Mouse (Mus musculus) liver, embryonic 13.5 days (tissue): Measurements from ENCODE around the gene AC124502.3. TPM values are rescaled to one million over a fixed set of nuclear protein-coding genes. Genes with fewer than 3 reads are reported as not detected.

Source experiments
- ATAC-seq: fragments of 200-750 bp; cut with Nextera tagmentation; 2 replicates; pipeline ENCODE4 v1.8.0; 2017; ENCODE audit warnings: low read depth, mild to moderate bottlenecking, moderate number of reproducible peaks, moderate library complexity
- DNase-seq: peaks from one replicate; pipeline ENCODE4 v3.0.0; 2022
- H3K27ac ChIP-seq: fragments of 300-500 bp; sonication (generic); 2 replicates; pipeline ENCODE4 v1.5.1; 2015; ENCODE audit warnings: moderate library complexity, mild to moderate bottlenecking, inconsistent platforms
- H3K27me3 ChIP-seq: fragments of 300-500 bp; sonication (generic); 2 replicates; pipeline ENCODE4 v1.6.1; 2015; ENCODE audit warnings: mild to moderate bottlenecking, inconsistent platforms
- H3K36me3 ChIP-seq: fragments of 300-500 bp; sonication (generic); 2 replicates; pipeline ENCODE4 v1.6.1; 2015; ENCODE audit warnings: mild to moderate bottlenecking, inconsistent platforms
- H3K4me1 ChIP-seq: fragments of 300-500 bp; sonication (generic); replicated peaks from 2 replicates; pipeline ENCODE4 v1.6.1; 2015; ENCODE audit warnings: inconsistent platforms
- H3K4me2 ChIP-seq: fragments of 300-500 bp; sonication (generic); 2 replicates; pipeline ENCODE4 v1.6.1; 2015; ENCODE audit warnings: inconsistent platforms, mild to moderate bottlenecking, moderate library complexity
- H3K4me3 ChIP-seq: fragments of 300-500 bp; sonication (generic); replicated peaks from 2 replicates; pipeline ENCODE4 v1.5.1; 2015; ENCODE audit warnings: mild to moderate bottlenecking, inconsistent platforms
- H3K9ac ChIP-seq: fragments of 300-500 bp; sonication (generic); 2 replicates; pipeline ENCODE4 v1.6.1; 2015; ENCODE audit warnings: mild to moderate bottlenecking, inconsistent platforms
- H3K9me3 ChIP-seq: fragments of 300-500 bp; sonication (generic); replicated peaks from 2 replicates; pipeline ENCODE4 v1.6.1; 2016; ENCODE audit warnings: inconsistent platforms
- WGBS: fragments of 180-500 bp; shearing (Covaris S2); methylation state at CpG from one replicate; pipeline ENCODE4 v1.1.7; 2015; ENCODE audit not compliant: insufficient replicate concordance; 5-methylcytosine and 5-hydroxymethylcytosine counted together
- polyA plus RNA-seq: library from polyadenylated mRNA; unstranded; fragments of >200 nt; fragmentation: Nextera tagmentation; extraction: Ambion mirVana; gene quantifications from 2 replicates; pipeline ENCODE4 v1.2.1, GENCODE M21; 2015

Gene AC124502.3
- polyA plus RNA-seq, 1 experiment from 2014 or later, result 0.70 TPM

DNA sequence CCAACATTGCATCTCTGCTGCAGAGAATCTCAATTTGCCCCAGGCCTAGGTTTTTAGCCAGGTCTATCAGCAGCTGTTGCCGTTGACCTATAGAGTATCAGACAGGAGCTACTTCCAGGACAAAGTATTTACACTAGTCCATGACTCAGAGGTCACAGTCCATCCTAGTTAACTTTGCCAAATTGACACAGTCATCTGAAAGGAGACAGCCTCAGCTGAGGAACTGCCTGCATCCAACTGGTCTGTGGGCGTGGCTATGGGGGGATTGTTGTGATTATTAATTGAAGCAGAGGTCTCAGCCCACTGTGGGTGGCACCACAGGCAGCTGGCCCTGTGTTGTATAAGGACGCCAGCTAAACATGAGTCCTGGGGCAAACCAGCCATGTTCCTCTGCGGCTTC, 33.8 kb upstream of the AC124502.3 start:
- DNase-seq (no peak), ATAC-seq (no peak)
- no peak overlapping the region for H3K4me2 ChIP-seq
- no peak overlapping the region for H3K9ac ChIP-seq
- no peaks in the 10 kb centered on the region for H3K9me3 ChIP-seq
- no peak overlapping the region for H3K4me3 ChIP-seq
- H3K27me3 ChIP-seq, result peaks cover 24% of the 10 kb centered on the region
- H3K4me1 ChIP-seq, result peaks cover 7% of the 10 kb centered on the region; the same call in 1 of the 2 replicates
- WGBS, result 43% methylated on average over 4 of the region's 4 CpGs
- no peak overlapping the region for H3K27ac ChIP-seq
- H3K36me3 ChIP-seq, result no peaks in the 10 kb centered on the region

DNA sequence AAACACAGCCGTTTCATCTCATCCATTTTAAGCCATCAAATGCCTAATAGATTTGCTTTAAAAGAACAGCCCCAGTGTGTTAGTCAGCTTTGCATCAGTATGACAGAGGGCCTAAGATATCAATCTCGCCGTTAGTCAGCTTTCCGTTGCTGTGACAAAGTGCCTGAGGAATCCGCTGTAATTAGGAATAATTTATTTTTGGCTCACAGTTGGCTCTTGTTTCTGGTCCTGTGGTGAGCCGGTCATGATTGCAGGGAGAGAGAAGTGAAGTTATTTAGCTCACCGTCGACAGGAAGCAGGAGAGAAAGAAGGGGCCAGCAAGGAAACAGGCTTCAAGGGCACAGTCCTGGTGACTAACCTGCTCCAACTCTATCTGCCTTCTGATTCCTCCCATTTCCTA, 25.6 kb upstream of the AC124502.3 start:
- no peak for ATAC-seq
- no peaks in the 10 kb centered on the region for H3K36me3 ChIP-seq
- 43% methylated on average over 8 of the region's 8 CpGs for WGBS
- H3K4me2 ChIP-seq, result no peak overlapping the region
- DNase-seq, result no peak
- peaks cover 7% of the 10 kb centered on the region for H3K4me1 ChIP-seq
- H3K27me3 ChIP-seq, result peaks cover 7% of the 10 kb centered on the region; the same call in 1 of the 2 replicates
- H3K9ac ChIP-seq, result no peak overlapping the region
- H3K9me3 ChIP-seq, result no peaks in the 10 kb centered on the region
- no peak overlapping the region for H3K4me3 ChIP-seq
- H3K27ac ChIP-seq, result no peak overlapping the region

DNA sequence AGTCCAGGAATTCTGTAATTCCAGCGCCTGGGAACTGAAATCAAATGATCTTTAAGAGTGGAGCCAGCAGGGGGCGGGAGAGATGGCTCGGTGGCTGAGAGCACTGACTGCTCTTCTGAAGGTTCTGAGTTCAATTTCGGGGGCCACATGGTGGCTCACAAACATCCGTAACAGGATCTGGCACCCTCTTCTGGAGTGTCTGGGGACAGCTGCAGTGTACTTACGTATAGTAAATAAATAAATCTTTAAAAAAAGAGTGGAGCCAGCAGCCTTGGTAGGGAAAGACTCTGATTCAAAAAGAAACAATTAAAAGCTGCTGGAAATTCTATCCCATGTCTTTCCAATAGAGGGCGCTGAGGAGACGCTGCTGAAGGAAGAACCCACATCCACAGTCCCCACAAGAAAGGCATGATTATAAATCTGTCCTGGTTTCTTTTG, 23.7 kb upstream of the AC124502.3 start:
- Histone ChIP-seq H3K9ac (no peak overlapping the region), H3K27ac (no peak overlapping the region), H3K9me3 (no peaks in the 10 kb centered on the region), H3K36me3 (no peaks in the 10 kb centered on the region), H3K4me1 (peaks cover 7% of the 10 kb centered on the region), H3K4me2 (no peak overlapping the region), H3K4me3 (no peak overlapping the region), H3K27me3 (peaks cover 7% of the 10 kb centered on the region; the same call in 1 of the 2 replicates)
- ATAC-seq (no peak), DNase-seq (no peak)
- WGBS, result 14% methylated on average over 8 of the region's 8 CpGs

DNA sequence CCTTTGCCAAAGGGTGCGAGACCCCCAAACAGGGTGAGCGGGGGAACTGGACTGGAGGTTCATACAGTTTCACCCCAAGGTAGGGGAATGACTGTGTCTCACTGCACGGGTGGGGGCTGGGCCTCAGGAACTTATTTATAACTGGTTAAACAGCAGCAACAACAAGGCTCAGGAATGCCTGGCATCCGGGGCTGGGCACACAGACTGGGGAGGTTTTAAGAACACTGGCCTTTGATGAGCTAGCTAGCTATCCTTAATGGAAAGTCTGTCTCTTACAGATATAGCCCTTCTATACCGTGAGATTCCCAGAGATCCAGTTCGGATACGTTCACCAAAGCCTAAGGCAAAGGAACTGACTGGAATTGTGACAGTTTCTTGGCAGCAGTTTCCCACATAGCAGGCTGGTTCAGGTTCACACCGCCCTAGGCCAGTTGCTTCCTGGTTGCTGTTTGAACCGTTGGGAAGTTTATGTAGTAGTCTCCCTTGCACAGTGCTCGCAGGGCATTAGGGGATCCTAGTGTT, 22.4 kb upstream of the AC124502.3 start:
- 36% methylated on average over 10 of the region's 10 CpGs for WGBS
- H3K9me3 ChIP-seq, result no peaks in the 10 kb centered on the region
- ATAC-seq, result no peak
- no peak overlapping the region for H3K4me2 ChIP-seq
- no peak for DNase-seq
- H3K4me3 ChIP-seq, result no peak overlapping the region
- H3K4me1 ChIP-seq, result peaks cover 7% of the 10 kb centered on the region
- no peak overlapping the region for H3K9ac ChIP-seq
- H3K36me3 ChIP-seq, result no peaks in the 10 kb centered on the region
- no peak overlapping the region for H3K27ac ChIP-seq
- H3K27me3 ChIP-seq, result peaks cover 7% of the 10 kb centered on the region; the same call in 1 of the 2 replicates

DNA sequence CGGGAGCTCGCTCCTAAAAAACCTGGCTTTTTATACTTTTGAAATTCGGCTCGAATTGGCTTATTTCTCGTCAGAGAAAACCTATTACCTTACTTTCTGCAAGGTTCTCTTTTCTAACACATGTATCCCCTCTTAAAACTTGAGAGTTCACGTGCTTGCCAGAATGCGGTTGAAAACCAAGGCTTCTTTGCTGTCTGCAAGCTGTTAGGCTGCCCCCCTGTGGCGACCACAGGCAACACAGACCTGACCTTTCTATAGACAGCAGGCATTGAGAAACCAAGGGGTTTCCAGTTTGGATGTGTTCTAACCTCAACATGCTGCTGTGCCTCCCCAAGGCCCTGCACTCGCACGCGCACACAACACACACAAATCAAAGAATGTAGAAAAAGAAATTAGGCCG, 21.9 kb upstream of the AC124502.3 start:
- Histone ChIP-seq H3K4me2 (no peak overlapping the region), H3K4me1 (peaks cover 7% of the 10 kb centered on the region), H3K9me3 (no peaks in the 10 kb centered on the region), H3K36me3 (no peaks in the 10 kb centered on the region), H3K27ac (no peak overlapping the region), H3K27me3 (peaks cover 7% of the 10 kb centered on the region; the same call in 1 of the 2 replicates), H3K4me3 (no peak overlapping the region), H3K9ac (no peak overlapping the region)
- WGBS, result 16% methylated on average over 12 of the region's 12 CpGs
- ATAC-seq (no peak), DNase-seq (peak; percentile 60)

DNA sequence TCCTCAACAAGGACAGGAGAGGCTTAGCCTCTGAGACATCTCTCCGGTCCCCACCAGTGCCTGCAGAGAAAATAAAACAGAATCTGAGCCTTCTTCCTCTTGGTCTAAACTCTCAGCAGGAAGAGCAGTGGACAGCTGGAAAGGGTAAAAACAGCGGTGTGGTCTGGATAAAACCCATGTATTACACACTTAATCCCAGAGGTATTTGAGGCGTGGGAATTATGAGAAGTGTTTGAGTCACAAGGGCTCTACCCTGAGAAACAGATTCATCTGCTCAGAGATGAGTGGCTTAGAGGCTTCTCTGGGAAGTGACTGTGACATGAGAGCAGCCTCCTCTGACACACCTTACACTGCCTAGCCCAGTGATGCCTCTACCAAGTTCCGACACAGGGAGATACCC, 21.1 kb upstream of the AC124502.3 start:
- Histone ChIP-seq H3K4me2 (no peak overlapping the region), H3K9me3 (no peaks in the 10 kb centered on the region), H3K27ac (no peak overlapping the region), H3K4me1 (peaks cover 7% of the 10 kb centered on the region), H3K36me3 (no peaks in the 10 kb centered on the region), H3K4me3 (no peak overlapping the region), H3K27me3 (peaks cover 4% of the 10 kb centered on the region; the same call in 1 of the 2 replicates), H3K9ac (no peak overlapping the region)
- WGBS, result 68% methylated on average over 4 of the region's 4 CpGs
- DNase-seq (no peak), ATAC-seq (no peak)

DNA sequence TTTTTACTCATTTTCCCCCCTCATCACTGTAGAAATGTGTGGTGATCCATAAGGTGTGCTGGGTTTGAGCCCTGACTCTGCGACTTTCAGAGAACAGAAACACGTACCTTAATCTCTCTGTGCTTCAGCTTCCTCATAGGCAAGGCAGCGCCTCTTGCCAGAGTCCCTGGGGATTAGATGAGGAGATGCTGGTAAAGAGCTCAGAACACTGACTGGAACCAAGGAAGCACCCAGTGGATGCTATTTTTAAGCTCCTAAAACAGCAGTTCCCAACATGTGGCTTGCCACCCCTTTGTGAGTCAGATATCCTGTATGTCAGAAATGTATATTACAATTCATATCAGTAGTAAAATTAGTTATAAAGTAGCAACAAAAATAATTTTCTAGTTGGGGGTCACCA, 20.5 kb upstream of the AC124502.3 start:
- Histone ChIP-seq H3K36me3 (no peaks in the 10 kb centered on the region), H3K4me3 (no peak overlapping the region), H3K9ac (no peak overlapping the region), H3K4me1 (peaks cover 10% of the 10 kb centered on the region), H3K4me2 (no peak overlapping the region), H3K27me3 (no peaks in the 10 kb centered on the region), H3K9me3 (no peaks in the 10 kb centered on the region), H3K27ac (no peak overlapping the region)
- no peak for DNase-seq
- WGBS, result 67% methylated on average over 3 of the region's 3 CpGs
- ATAC-seq, result no peak

DNA sequence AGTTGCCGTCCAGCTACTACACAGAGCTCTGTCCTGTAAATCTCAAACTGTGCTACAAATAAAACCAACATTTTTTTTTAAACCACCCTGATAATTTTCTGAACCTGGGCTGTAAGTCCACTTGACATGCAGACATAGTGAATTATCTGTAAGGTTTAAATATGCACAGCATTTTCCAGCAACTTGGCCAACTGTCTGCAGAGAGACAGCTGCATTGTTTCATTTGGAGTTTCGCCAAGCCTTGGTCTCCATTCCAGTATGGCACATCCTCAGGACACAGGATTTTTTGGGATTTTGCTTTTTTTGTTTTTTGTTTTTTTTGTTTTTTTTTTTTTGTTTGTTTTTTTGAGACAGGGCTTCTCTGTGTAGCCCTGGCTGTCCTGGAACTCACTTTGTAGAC, 17.3 kb upstream of the AC124502.3 start:
- Histone ChIP-seq H3K36me3 (no peaks in the 10 kb centered on the region), H3K27me3 (no peaks in the 10 kb centered on the region), H3K4me3 (no peak overlapping the region), H3K4me1 (peaks cover 22% of the 10 kb centered on the region), H3K9ac (no peak overlapping the region), H3K27ac (no peak overlapping the region), H3K9me3 (no peaks in the 10 kb centered on the region), H3K4me2 (no peak overlapping the region)
- ATAC-seq (no peak), DNase-seq (no peak)
- 73% methylated on average over 2 of the region's 2 CpGs for WGBS

DNA sequence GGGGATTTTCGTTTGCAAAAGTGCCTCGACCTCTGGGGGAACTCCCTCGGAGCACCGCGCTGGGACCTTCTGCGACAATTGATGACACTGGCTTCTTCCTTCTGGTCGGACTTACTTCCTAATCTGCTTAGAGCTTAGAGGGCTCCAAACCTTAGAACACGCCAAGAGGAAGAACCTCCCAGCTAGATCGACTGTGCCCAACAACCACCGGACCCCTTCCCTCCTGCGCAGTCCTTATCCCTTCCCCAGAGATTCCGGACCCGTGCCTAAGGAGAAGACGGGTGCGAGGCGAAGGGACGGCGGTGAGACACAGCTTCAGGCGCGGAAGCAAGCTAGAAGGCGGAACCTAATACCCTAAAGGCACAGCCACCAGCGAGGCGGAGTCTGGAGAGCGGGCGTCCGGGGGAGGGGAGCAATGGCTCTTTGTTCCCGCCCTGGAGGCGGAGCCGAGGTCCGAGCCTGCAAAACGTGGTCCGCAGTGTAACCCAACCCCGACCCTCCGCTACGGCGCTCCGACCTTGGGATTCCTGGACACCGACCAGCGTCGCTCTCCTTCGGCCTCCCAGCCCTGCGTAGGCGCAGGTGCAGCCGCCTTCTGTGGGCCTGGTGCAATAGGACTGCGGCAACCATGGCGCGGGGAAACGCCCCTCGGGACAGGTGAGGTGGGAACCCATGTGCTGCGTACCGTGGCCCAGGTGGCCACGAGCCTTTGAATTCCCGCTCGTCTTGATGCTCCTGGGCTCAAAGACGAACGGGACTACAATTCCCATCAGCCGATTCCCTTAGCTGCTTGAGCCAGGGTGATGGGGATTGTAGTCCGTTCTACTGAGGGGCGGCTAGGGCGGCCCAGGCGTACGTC, 14.8 kb upstream of the AC124502.3 start, which contains the start of gene Slc29a2:
Slc29a2 (plus strand) TSS at position 240 of the 859 bp plus-strand sequence.
- no peaks in the 10 kb centered on the region for H3K27me3 ChIP-seq
- 0 out of 2 replicates have a peak, but pooled peaks cover 14% of the 10 kb centered on the region for H3K36me3 ChIP-seq
- peak; percentile 84 for DNase-seq
- H3K9ac ChIP-seq, result peak within 1 kb of the TSS; percentile 78
- no peaks in the 10 kb centered on the region for H3K9me3 ChIP-seq
- peak within 1 kb of the TSS; percentile 75 for H3K27ac ChIP-seq
- H3K4me1 ChIP-seq, result peaks cover 18% of the 10 kb centered on the region
- H3K4me3 ChIP-seq, result peak within 1 kb of the TSS; percentile 72
- peak within 1 kb of the TSS; percentile 96 for H3K4me2 ChIP-seq
- WGBS, result under 1% methylated on average over 62 of the region's 62 CpGs
- peak; percentile 89 for ATAC-seq

DNA sequence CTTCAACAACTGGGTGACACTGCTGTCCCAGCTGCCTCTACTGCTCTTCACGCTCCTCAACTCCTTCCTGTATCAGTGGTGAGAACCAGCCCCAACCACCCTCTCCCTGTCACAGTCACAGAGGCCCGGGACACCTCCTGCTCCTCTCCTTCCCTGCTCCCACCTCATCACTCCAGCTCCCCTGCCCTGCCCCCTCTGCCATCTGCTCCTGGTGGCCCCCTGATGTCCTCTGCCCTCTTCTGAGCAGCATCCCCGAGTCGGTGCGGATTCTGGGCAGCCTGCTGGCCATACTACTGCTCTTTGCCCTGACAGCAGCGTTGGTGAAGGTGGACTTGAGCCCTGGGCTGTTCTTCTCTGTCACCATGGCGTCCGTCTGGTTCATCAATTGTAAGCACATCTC, 12.6 kb upstream of the AC124502.3 start:
- Histone ChIP-seq H3K27me3 (no peaks in the 10 kb centered on the region), H3K4me3 (no peak overlapping the region), H3K4me2 (no peak overlapping the region), H3K27ac (no peak overlapping the region), H3K4me1 (peaks cover 18% of the 10 kb centered on the region), H3K9ac (no peak overlapping the region), H3K36me3 (peaks cover 29% of the 10 kb centered on the region; the same call in 1 of the 2 replicates), H3K9me3 (no peaks in the 10 kb centered on the region)
- ATAC-seq (no peak), DNase-seq (no peak)
- 79% methylated on average over 8 of the region's 8 CpGs for WGBS

DNA sequence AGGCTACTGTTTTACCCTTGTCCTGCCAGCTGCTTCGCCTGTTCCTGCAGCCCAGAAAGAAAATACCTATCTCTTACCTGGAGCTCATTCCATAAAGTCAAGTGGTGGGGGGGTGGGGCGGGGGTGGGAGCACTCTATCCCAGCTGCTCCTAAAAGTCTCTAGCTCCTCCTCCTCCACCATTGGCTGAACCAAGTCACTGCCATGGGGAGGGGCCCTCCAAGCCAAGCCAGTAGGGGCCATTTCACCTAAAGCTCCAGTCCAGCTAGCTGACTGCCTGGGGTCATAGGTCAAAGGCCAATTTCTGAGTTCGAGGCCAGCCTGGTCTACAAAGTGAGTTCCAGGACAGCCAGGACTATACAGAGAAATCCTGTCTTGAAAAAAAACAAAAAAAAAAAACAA, 6.0 kb upstream of the AC124502.3 start:
- ATAC-seq, result no peak
- no peak overlapping the region for H3K4me3 ChIP-seq
- 60% methylated on average over 3 of the region's 3 CpGs for WGBS

More for the DNA sequence above, 6.0 kb upstream of the AC124502.3 start:
- peaks cover 3% of the 10 kb centered on the region for H3K4me1 ChIP-seq
- DNase-seq, result no peak
- H3K9me3 ChIP-seq, result no peaks in the 10 kb centered on the region
- peaks cover 24% of the 10 kb centered on the region for H3K36me3 ChIP-seq
- H3K4me2 ChIP-seq, result no peak overlapping the region
- no peaks in the 10 kb centered on the region for H3K27me3 ChIP-seq
- no peak overlapping the region for H3K27ac ChIP-seq
- H3K9ac ChIP-seq, result no peak overlapping the region
